Mouse (Mus musculus): ENCODE data around the gene Ncam1.

The Ncam1 gene

GRCm38 (mm10) chr9:49798806-49799205 is at the start of gene Ncam1:
Ncam1 (minus strand) TSS chr9:49798925.
- DNase-seq (ENCODE audit: low spot score in 2 of 2): peak; percentile 92 to 98

- DNase-seq (ENCODE audit: low spot score in 2 of 2): no peak
Observed at GRCm38 (mm10) chr9:49834013-49834412, 35.3 kb upstream of the Ncam1 start.

- no peak for DNase-seq (ENCODE audit: low spot score in 2 of 2)
Observed at GRCm38 (mm10) chr9:49827671-49828070, 28.9 kb upstream of the Ncam1 start.

- DNase-seq (ENCODE audit: low spot score in 2 of 2): peak in 1 of 2 experiments; percentile 4
Observed at GRCm38 (mm10) chr9:49816115-49816650, 17.5 kb upstream of the Ncam1 start.

GRCm38 (mm10) chr9:49814442-49814841 is 15.7 kb upstream of the Ncam1 start:
- DNase-seq (ENCODE audit: low spot score in 2 of 2): no peak

GRCm38 (mm10) chr9:49803222-49803621 is 4.5 kb upstream of the Ncam1 start:
- no peak for DNase-seq (ENCODE audit: low spot score in 2 of 2)

GRCm38 (mm10) chr9:49797821-49798571 is 729 bp downstream of the Ncam1 start:
- peak; percentile 42 to 69 for DNase-seq (ENCODE audit: low spot score in 2 of 2)

GRCm38 (mm10) chr9:49797508-49797820 is 1.3 kb downstream of the Ncam1 start:
- no peak for DNase-seq (ENCODE audit: low spot score in 2 of 2)

GRCm38 (mm10) chr9:49796618-49797507 is 1.9 kb downstream of the Ncam1 start:
- peak; percentile 52 to 84 for DNase-seq (ENCODE audit: low spot score in 2 of 2)

GRCm38 (mm10) chr9:49795881-49796280 is 2.8 kb downstream of the Ncam1 start:
- DNase-seq (ENCODE audit: low spot score in 2 of 2): no peak

- no peak for DNase-seq (ENCODE audit: low spot score in 2 of 2)
Observed at GRCm38 (mm10) chr9:49793987-49794550, 4.7 kb downstream of the Ncam1 start.

GRCm38 (mm10) chr9:49793241-49793640 is 5.5 kb downstream of the Ncam1 start:
- DNase-seq (ENCODE audit: low spot score in 2 of 2): no peak

GRCm38 (mm10) chr9:49792646-49793045 is 6.1 kb downstream of the Ncam1 start:
- DNase-seq (ENCODE audit: low spot score in 2 of 2): no peak

GRCm38 (mm10) chr9:49781016-49781772 is 17.5 kb downstream of the Ncam1 start:
- no peak for DNase-seq (ENCODE audit: low spot score in 2 of 2)

GRCm38 (mm10) chr9:49777015-49777637 is 21.6 kb downstream of the Ncam1 start:
- DNase-seq (ENCODE audit: low spot score in 2 of 2): no peak

- DNase-seq (ENCODE audit: low spot score in 2 of 2): no peak
Observed at GRCm38 (mm10) chr9:49766634-49767033, 32.1 kb downstream of the Ncam1 start.

GRCm38 (mm10) chr9:49760571-49760970 is 38.2 kb downstream of the Ncam1 start:
- no peak for DNase-seq (ENCODE audit: low spot score in 2 of 2)

GRCm38 (mm10) chr9:49758436-49758835 is 40.3 kb downstream of the Ncam1 start:
- DNase-seq (ENCODE audit: low spot score in 2 of 2): peak in 1 of 2 experiments; percentile 55

- peak in 1 of 2 experiments; percentile 21 for DNase-seq (ENCODE audit: low spot score in 2 of 2)
Observed at GRCm38 (mm10) chr9:49757986-49758385, 40.7 kb downstream of the Ncam1 start.

- no peak for DNase-seq (ENCODE audit: low spot score in 2 of 2)
Observed at GRCm38 (mm10) chr9:49757582-49757981, 41.1 kb downstream of the Ncam1 start.

GRCm38 (mm10) chr9:49756725-49757124 is 42.0 kb downstream of the Ncam1 start:
- no peak for DNase-seq (ENCODE audit: low spot score in 2 of 2)
